ENCODE assay signal across 15 mouse cellular contexts in genomic region chr9:61167097-61167842, GRCm38 (mm10).
DNase-seq lines count a peak whose midpoint lies in the region; ATAC-seq and TF ChIP-seq lines count a peak whose summit lies in the region.
"Had no signal": no experiment of that assay in that cellular context is flagged by ENCODE, and none has a peak within 500 bp of the region (broad histone marks: within the 10 kb centered on the region; RNA-seq: fewer than 3 reads in every experiment).

No protein-coding gene starts in this region.

- no peak overlapping the region for H3K4me2 ChIP-seq in embryonic facial prominence, embryonic 12.5 days (replicated peaks)
- no peak overlapping the region for H3K4me2 ChIP-seq in kidney, postnatal 0 days (ENCODE audit: low read length)
- H3K4me2 ChIP-seq: midbrain, embryonic 12.5 days had no signal

- no peak overlapping the region for H3K9ac ChIP-seq in embryonic facial prominence, embryonic 12.5 days
- H3K9ac ChIP-seq in kidney, postnatal 0 days (ENCODE audit: low read depth, low read length): no peak overlapping the region
- H3K9ac ChIP-seq: liver, embryonic 14.5 days; midbrain, embryonic 12.5 days had no signal

- no peaks in the 10 kb centered on the region for H3K9me3 ChIP-seq in embryonic facial prominence, embryonic 12.5 days
- no peaks in the 10 kb centered on the region for H3K9me3 ChIP-seq in embryonic facial prominence, embryonic 10.5 days
- H3K9me3 ChIP-seq in kidney, postnatal 0 days (replicated peaks; ENCODE audit: low read length): no peaks in the 10 kb centered on the region
- H3K9me3 ChIP-seq: forebrain, embryonic 10.5 days; hindbrain, embryonic 10.5 days; midbrain, embryonic 12.5 days had no signal

- H3K27ac ChIP-seq in embryonic facial prominence, embryonic 12.5 days: 0 out of 2 replicates have a peak overlapping the region, but pooled peaks have one; percentile 17
- H3K27ac ChIP-seq in embryonic facial prominence, embryonic 10.5 days (replicated peaks): no peak overlapping the region
- peak overlapping the region; percentile 62; the same call in 1 of the 2 replicates for H3K27ac ChIP-seq in kidney, postnatal 0 days
- H3K27ac ChIP-seq: forebrain, embryonic 10.5 days; gastrocnemius, adult 2 months; hindbrain, embryonic 10.5 days; liver, embryonic 14.5 days; midbrain, embryonic 12.5 days had no signal

- intact Hi-C loops in heart, postnatal 10 days (cut with DNase I): no loop called here

- no peak for TF ChIP-seq CTCF in kidney, postnatal 0 days (IDR thresholded peaks at IDR 0.05; ENCODE audit: low read depth)

- no peak for DNase-seq in embryonic facial prominence, embryonic 10.5 days (ENCODE audit: low spot score)
- peak; percentile 72 for DNase-seq in kidney, postnatal 0 days (ENCODE audit: low spot score)
- DNase-seq in kidney, postnatal 36 days: no peak
- peak; percentile 53 to 54 for DNase-seq in heart, postnatal 10 days
- DNase-seq in lung, postnatal 36 days: peak; percentile 66
- DNase-seq in embryo, embryonic 10 days (ENCODE audit: low spot score): no peak
- DNase-seq in embryo, embryonic 9.5 days (ENCODE audit: extremely low spot score): no peak
- DNase-seq: cerebellum, adult 9-10 months; gastrocnemius, adult 2 months had no signal

- 75% methylated on average over 11 of the region's 11 CpGs for WGBS in embryonic facial prominence, embryonic 12.5 days
- 81% methylated on average over 11 of the region's 11 CpGs for WGBS in embryonic facial prominence, embryonic 10.5 days
- 70% methylated on average over 11 of the region's 11 CpGs for WGBS in kidney, postnatal 0 days

- peaks cover 12% of the 10 kb centered on the region; the same call in 1 of the 2 replicates for H3K27me3 ChIP-seq in embryonic facial prominence, embryonic 12.5 days
- peaks cover 59% of the 10 kb centered on the region for H3K27me3 ChIP-seq in embryonic facial prominence, embryonic 10.5 days (replicated peaks; ENCODE audit: low read depth, poor library complexity, severe bottlenecking)
- no peaks in the 10 kb centered on the region for H3K27me3 ChIP-seq in kidney, postnatal 0 days (ENCODE audit: insufficient read depth, low read length)
- H3K27me3 ChIP-seq: Patski had no signal

- no peaks in the 10 kb centered on the region for H3K36me3 ChIP-seq in embryonic facial prominence, embryonic 12.5 days
- H3K36me3 ChIP-seq in embryonic facial prominence, embryonic 10.5 days (replicated peaks): no peaks in the 10 kb centered on the region
- H3K36me3 ChIP-seq in kidney, postnatal 0 days (ENCODE audit: insufficient read depth, low read length): no peaks in the 10 kb centered on the region
- H3K36me3 ChIP-seq: forebrain, embryonic 10.5 days; hindbrain, embryonic 10.5 days; midbrain, embryonic 12.5 days had no signal

- peaks cover 37% of the 10 kb centered on the region for H3K4me1 ChIP-seq in embryonic facial prominence, embryonic 12.5 days
- peaks cover 55% of the 10 kb centered on the region for H3K4me1 ChIP-seq in embryonic facial prominence, embryonic 10.5 days
- H3K4me1 ChIP-seq in kidney, postnatal 0 days (replicated peaks; ENCODE audit: insufficient read depth, low read length): peaks cover 7% of the 10 kb centered on the region

- no peak overlapping the region for H3K4me3 ChIP-seq in embryonic facial prominence, embryonic 12.5 days
- H3K4me3 ChIP-seq in embryonic facial prominence, embryonic 10.5 days: no peak overlapping the region
- no peak overlapping the region for H3K4me3 ChIP-seq in kidney, postnatal 0 days (replicated peaks; ENCODE audit: low read depth, low read length)
- H3K4me3 ChIP-seq: forebrain, embryonic 10.5 days; gastrocnemius, adult 2 months; hindbrain, embryonic 10.5 days; midbrain, embryonic 12.5 days had no signal

- ATAC-seq in embryonic facial prominence, embryonic 12.5 days (ENCODE audit: insufficient number of reproducible peaks, insufficient read depth, low FRiP score, low TSS enrichment): no peak
- ATAC-seq in kidney, postnatal 0 days (replicated peaks; ENCODE audit: low FRiP score, low read depth): no peak
- ATAC-seq: Patski had no signal

Comparison
In these comparisons a context has a peak if more than half of its experiments do, and no peak if none do; other contexts are left out.
1. DNase-seq: peak in kidney, postnatal 0 days (single experiment), heart, postnatal 10 days (2 of 2) and lung, postnatal 36 days (single experiment); none in embryonic facial prominence, embryonic 10.5 days (single experiment), kidney, postnatal 36 days (0 of 2), embryo, embryonic 10 days (single experiment) and embryo, embryonic 9.5 days (single experiment).